Mouse (Mus musculus): Measurements from ENCODE around the gene Sdk1. TPM values are rescaled to one million over a fixed set of nuclear protein-coding genes. Genes with fewer than 3 reads are reported as not detected.

The Sdk1 gene
- polyA plus RNA-seq, 1 experiment from 2014 or later = 1.9 TPM

GRCm38 (mm10) chr5:141393846-141394245 lies 152.6 kb downstream of the Sdk1 start:
- no peaks in the 10 kb centered on the region for H3K27me3 ChIP-seq

GRCm38 (mm10) chr5:141394586-141394985 lies 153.3 kb downstream of the Sdk1 start:
- H3K9ac ChIP-seq = no peak overlapping the region
- H3K4me3 ChIP-seq = no peak overlapping the region
- no peaks in the 10 kb centered on the region for H3K36me3 ChIP-seq
- no peak for ATAC-seq (ENCODE audit: insufficient number of reproducible peaks, low FRiP score, low TSS enrichment, low read depth)
- H3K4me2 ChIP-seq = no peak overlapping the region
- no peaks in the 10 kb centered on the region for H3K27me3 ChIP-seq
- no peaks in the 10 kb centered on the region for H3K4me1 ChIP-seq
- no peaks in the 10 kb centered on the region for H3K9me3 ChIP-seq
- WGBS = 90% methylated on average over 8 of the region's 8 CpGs
- no peak overlapping the region for H3K27ac ChIP-seq

More at GRCm38 (mm10) chr5:141393846-141394245, 152.6 kb downstream of the Sdk1 start:
- WGBS = 78% methylated on average over 4 of the region's 4 CpGs
- no peak for ATAC-seq (ENCODE audit: insufficient number of reproducible peaks, low FRiP score, low TSS enrichment, low read depth)
- H3K4me1 ChIP-seq = no peaks in the 10 kb centered on the region
- H3K36me3 ChIP-seq = no peaks in the 10 kb centered on the region
- H3K27ac ChIP-seq = no peak overlapping the region
- H3K9me3 ChIP-seq = no peaks in the 10 kb centered on the region
- no peak overlapping the region for H3K4me2 ChIP-seq
- no peak overlapping the region for H3K4me3 ChIP-seq
- H3K9ac ChIP-seq = no peak overlapping the region

DNA sequence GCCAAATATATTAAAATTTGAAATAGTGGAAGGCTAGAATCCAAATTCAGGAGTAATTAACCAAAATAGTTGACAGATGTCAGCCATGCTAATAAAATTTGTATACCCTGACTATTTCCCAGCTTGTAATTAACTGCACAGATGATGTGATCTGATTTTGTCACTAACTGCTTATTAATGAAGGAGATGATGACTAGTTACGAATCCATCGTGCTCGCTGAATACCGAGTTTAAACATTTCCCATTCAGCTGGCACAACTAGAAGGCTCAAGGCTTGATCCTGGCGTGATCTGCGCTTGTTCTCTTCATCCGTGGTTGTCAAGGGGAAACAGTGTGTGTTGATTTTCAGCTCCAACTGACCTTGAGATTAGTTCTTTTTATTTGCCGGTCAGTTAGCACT lies 162.5 kb downstream of the Sdk1 start:
- no peaks in the 10 kb centered on the region for H3K9me3 ChIP-seq
- H3K4me1 ChIP-seq = 0 out of 2 replicates have a peak, but pooled peaks cover 4% of the 10 kb centered on the region
- WGBS = 72% methylated on average over 8 of the region's 8 CpGs
- ATAC-seq (ENCODE audit: insufficient number of reproducible peaks, low FRiP score, low TSS enrichment, low read depth) = no peak
- no peaks in the 10 kb centered on the region for H3K27me3 ChIP-seq
- no peak overlapping the region for H3K27ac ChIP-seq
- no peak overlapping the region for H3K9ac ChIP-seq
- no peaks in the 10 kb centered on the region for H3K36me3 ChIP-seq
- no peak overlapping the region for H3K4me3 ChIP-seq
- H3K4me2 ChIP-seq = no peak overlapping the region

DNA sequence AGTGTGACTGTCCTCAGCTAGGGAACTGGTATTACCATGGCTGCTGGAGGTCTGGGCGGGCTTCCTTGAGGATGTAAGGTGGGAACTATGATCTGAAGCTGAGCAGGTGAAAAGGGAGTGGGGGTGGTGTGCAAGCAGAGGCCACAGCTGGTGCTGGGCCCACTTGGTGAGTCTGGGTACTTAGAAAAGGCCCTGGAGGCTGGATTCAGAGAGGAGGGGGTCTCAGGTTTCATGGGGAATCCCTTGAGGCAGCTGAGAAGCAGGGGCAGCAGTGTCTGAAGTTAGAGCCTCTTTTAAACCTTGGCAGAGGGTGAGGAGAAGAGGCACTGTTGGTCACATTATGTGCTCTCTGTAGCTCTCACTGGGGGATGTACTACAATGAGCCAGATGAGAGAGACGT lies 163.4 kb downstream of the Sdk1 start:
- 29% methylated on average over 2 of the region's 2 CpGs for WGBS
- Histone ChIP-seq H3K9me3 (no peaks in the 10 kb centered on the region), H3K36me3 (no peaks in the 10 kb centered on the region)

GRCm38 (mm10) chr5:141406926-141407325 lies 165.6 kb downstream of the Sdk1 start:
- Histone ChIP-seq H3K4me1 (0 out of 2 replicates have a peak, but pooled peaks cover 4% of the 10 kb centered on the region), H3K36me3 (no peaks in the 10 kb centered on the region), H3K27me3 (no peaks in the 10 kb centered on the region), H3K9ac (no peak overlapping the region), H3K4me2 (no peak overlapping the region), H3K27ac (no peak overlapping the region), H3K9me3 (no peaks in the 10 kb centered on the region), H3K4me3 (no peak overlapping the region)
- 75% methylated on average over 7 of the region's 7 CpGs for WGBS
- no peak for ATAC-seq (ENCODE audit: insufficient number of reproducible peaks, low FRiP score, low TSS enrichment, low read depth)

More for the DNA sequence above, 163.4 kb downstream of the Sdk1 start:
- no peaks in the 10 kb centered on the region for H3K27me3 ChIP-seq
- no peak overlapping the region for H3K27ac ChIP-seq
- ATAC-seq (ENCODE audit: insufficient number of reproducible peaks, low FRiP score, low TSS enrichment, low read depth) = no peak
- 0 out of 2 replicates have a peak, but pooled peaks cover 4% of the 10 kb centered on the region for H3K4me1 ChIP-seq
- H3K9ac ChIP-seq = no peak overlapping the region
- no peak overlapping the region for H3K4me2 ChIP-seq
- no peak overlapping the region for H3K4me3 ChIP-seq

GRCm38 (mm10) chr5:141413013-141413412 lies 171.7 kb downstream of the Sdk1 start:
- no peak for ATAC-seq (ENCODE audit: insufficient number of reproducible peaks, low FRiP score, low TSS enrichment, low read depth)
- Histone ChIP-seq H3K36me3 (no peaks in the 10 kb centered on the region), H3K4me3 (no peak overlapping the region), H3K9me3 (no peaks in the 10 kb centered on the region), H3K27me3 (no peaks in the 10 kb centered on the region), H3K4me1 (no peaks in the 10 kb centered on the region), H3K9ac (no peak overlapping the region), H3K4me2 (no peak overlapping the region), H3K27ac (no peak overlapping the region)
- 70% methylated on average over 11 of the region's 11 CpGs for WGBS

- H3K4me2 ChIP-seq = no peak overlapping the region
- H3K4me3 ChIP-seq = no peak overlapping the region
- no peak for ATAC-seq (ENCODE audit: insufficient number of reproducible peaks, low FRiP score, low TSS enrichment, low read depth)
- H3K27me3 ChIP-seq = no peaks in the 10 kb centered on the region
- WGBS = 48% methylated on average over 10 of the region's 10 CpGs
- H3K4me1 ChIP-seq = no peaks in the 10 kb centered on the region
- no peaks in the 10 kb centered on the region for H3K9me3 ChIP-seq
- H3K27ac ChIP-seq = no peak overlapping the region
- no peaks in the 10 kb centered on the region for H3K36me3 ChIP-seq
- H3K9ac ChIP-seq = no peak overlapping the region
Observed at GRCm38 (mm10) chr5:141415644-141416243, 174.5 kb downstream of the Sdk1 start.

DNA sequence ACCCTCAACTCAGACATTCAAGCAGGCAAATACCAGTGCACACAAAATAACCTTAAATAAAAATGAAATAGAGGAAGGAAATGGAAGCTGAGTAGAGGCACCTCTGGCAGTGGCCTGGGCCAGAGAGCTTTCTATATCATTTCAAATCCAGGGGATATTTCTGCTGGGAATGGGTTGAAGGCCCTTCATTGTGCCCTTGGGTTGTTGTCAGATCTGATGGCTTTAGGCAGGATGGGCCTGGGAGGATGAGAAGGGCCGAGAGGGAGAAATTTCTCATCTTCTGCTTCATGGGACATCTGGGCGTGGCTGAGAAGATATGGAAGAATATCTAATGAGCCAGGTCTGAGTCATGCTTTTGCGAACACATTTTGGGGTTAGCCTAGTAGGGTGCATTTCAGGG lies 186.8 kb downstream of the Sdk1 start:
- no peaks in the 10 kb centered on the region for H3K4me1 ChIP-seq

GRCm38 (mm10) chr5:141433286-141433685 lies 192.0 kb downstream of the Sdk1 start:
- 90% methylated on average over 2 of the region's 2 CpGs for WGBS
- Histone ChIP-seq H3K9ac (no peak overlapping the region), H3K4me1 (no peaks in the 10 kb centered on the region)

More for the DNA sequence above, 186.8 kb downstream of the Sdk1 start:
- Histone ChIP-seq H3K27ac (no peak overlapping the region), H3K36me3 (no peaks in the 10 kb centered on the region), H3K9me3 (no peaks in the 10 kb centered on the region), H3K4me2 (no peak overlapping the region), H3K9ac (no peak overlapping the region), H3K4me3 (no peak overlapping the region), H3K27me3 (no peaks in the 10 kb centered on the region)
- ATAC-seq (ENCODE audit: insufficient number of reproducible peaks, low FRiP score, low TSS enrichment, low read depth) = no peak
- 76% methylated on average over 3 of the region's 3 CpGs for WGBS

GRCm38 (mm10) chr5:141447247-141447646 lies 206.0 kb downstream of the Sdk1 start:
- no peak overlapping the region for H3K4me3 ChIP-seq
- H3K9me3 ChIP-seq = no peaks in the 10 kb centered on the region
- H3K27me3 ChIP-seq = no peaks in the 10 kb centered on the region
- no peaks in the 10 kb centered on the region for H3K4me1 ChIP-seq
- no peak for ATAC-seq (ENCODE audit: insufficient number of reproducible peaks, low FRiP score, low TSS enrichment, low read depth)
- H3K9ac ChIP-seq = no peak overlapping the region
- whole genome bisulfite sequencing = 74% methylated on average over 1 of the region's 1 CpGs
- no peak overlapping the region for H3K4me2 ChIP-seq
- H3K36me3 ChIP-seq = no peaks in the 10 kb centered on the region
- H3K27ac ChIP-seq = no peak overlapping the region

More at GRCm38 (mm10) chr5:141433286-141433685, 192.0 kb downstream of the Sdk1 start:
- ATAC-seq (ENCODE audit: insufficient number of reproducible peaks, low FRiP score, low TSS enrichment, low read depth) = no peak
- Histone ChIP-seq H3K9me3 (no peaks in the 10 kb centered on the region), H3K4me3 (no peak overlapping the region), H3K36me3 (no peaks in the 10 kb centered on the region), H3K27me3 (no peaks in the 10 kb centered on the region), H3K4me2 (no peak overlapping the region), H3K27ac (no peak overlapping the region)

GRCm38 (mm10) chr5:141463417-141463816 lies 222.1 kb downstream of the Sdk1 start:
- 62% methylated on average over 2 of the region's 2 CpGs for WGBS
- no peaks in the 10 kb centered on the region for H3K36me3 ChIP-seq
- H3K4me3 ChIP-seq = no peak overlapping the region
- no peak overlapping the region for H3K4me2 ChIP-seq
- ATAC-seq (ENCODE audit: insufficient number of reproducible peaks, low FRiP score, low TSS enrichment, low read depth) = no peak
- H3K4me1 ChIP-seq = no peaks in the 10 kb centered on the region
- no peak overlapping the region for H3K9ac ChIP-seq
- no peaks in the 10 kb centered on the region for H3K27me3 ChIP-seq
- H3K27ac ChIP-seq = no peak overlapping the region
- H3K9me3 ChIP-seq = no peaks in the 10 kb centered on the region

GRCm38 (mm10) chr5:141468821-141469220 lies 227.5 kb downstream of the Sdk1 start:
- WGBS = 30% methylated on average over 5 of the region's 5 CpGs
- no peak for ATAC-seq (ENCODE audit: insufficient number of reproducible peaks, low FRiP score, low TSS enrichment, low read depth)
- no peak overlapping the region for H3K4me2 ChIP-seq

GRCm38 (mm10) chr5:141505281-141505680 lies 264.0 kb downstream of the Sdk1 start:
- 60% methylated on average over 6 of the region's 6 CpGs for WGBS
- Histone ChIP-seq H3K27me3 (no peaks in the 10 kb centered on the region), H3K4me1 (no peaks in the 10 kb centered on the region), H3K27ac (no peak overlapping the region), H3K9me3 (no peaks in the 10 kb centered on the region), H3K4me2 (no peak overlapping the region), H3K36me3 (no peaks in the 10 kb centered on the region), H3K9ac (no peak overlapping the region), H3K4me3 (no peak overlapping the region)
- ATAC-seq (ENCODE audit: insufficient number of reproducible peaks, low FRiP score, low TSS enrichment, low read depth) = no peak

More at GRCm38 (mm10) chr5:141468821-141469220, 227.5 kb downstream of the Sdk1 start:
- H3K36me3 ChIP-seq = no peaks in the 10 kb centered on the region
- H3K9me3 ChIP-seq = no peaks in the 10 kb centered on the region
- no peak overlapping the region for H3K27ac ChIP-seq
- H3K27me3 ChIP-seq = no peaks in the 10 kb centered on the region
- no peak overlapping the region for H3K9ac ChIP-seq
- H3K4me1 ChIP-seq = no peaks in the 10 kb centered on the region; the same call in 1 of the 2 replicates
- H3K4me3 ChIP-seq = no peak overlapping the region

Data from limb, embryonic 15.5 days (tissue).